Mouse (Mus musculus): ENCODE results near the gene Dlx2.

Gene Dlx2

GRCm38 (mm10) chr2:71542816-71543301, 3.7 kb downstream of the Dlx2 start:
- in situ Hi-C loops (cut with MboI; ENCODE audit: low pct_unique_long_range_greater_than_20kb in 1 of 2, low sequenced_read_pairs in 2 of 2, unreplicated experiment in 1 of 2): loop anchor here in 1 of 2 experiments (10.0 to 25.0 kb wide), 3 partner anchors 88 to 1956 kb away; partner anchors contain the start of genes Lrp2 and Metap1d

DNA sequence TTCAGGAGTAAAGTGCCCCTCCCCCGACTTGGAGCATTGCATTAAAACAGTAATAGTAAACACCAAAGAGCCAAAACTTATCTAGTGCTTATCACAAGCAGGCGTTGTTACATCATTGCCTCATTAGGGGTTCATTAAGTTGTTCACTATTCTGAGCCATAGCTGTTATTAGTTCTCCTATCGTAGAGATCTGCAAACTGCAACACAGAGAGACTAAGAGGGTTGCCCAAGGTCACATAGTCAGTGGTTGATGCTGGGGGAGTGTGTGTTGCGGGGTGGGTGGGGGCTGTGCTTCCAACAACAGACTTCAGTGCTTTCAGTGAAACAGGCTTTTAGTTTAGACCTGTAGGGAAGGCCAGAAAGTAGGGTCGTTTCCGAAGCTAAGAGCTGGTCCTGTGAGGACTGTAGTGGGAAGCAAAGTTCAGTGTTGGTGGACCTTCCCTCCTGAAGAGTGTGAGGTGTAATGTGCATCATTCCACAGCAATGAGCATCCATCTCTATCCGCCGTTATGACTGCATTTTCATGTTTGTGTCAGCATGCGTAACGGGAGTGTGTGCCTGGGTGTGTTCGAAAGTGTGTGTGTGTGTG, 4.2 kb downstream of the Dlx2 start:
- in situ Hi-C loops (cut with MboI; ENCODE audit: low pct_unique_long_range_greater_than_20kb in 1 of 2, low sequenced_read_pairs in 2 of 2, unreplicated experiment in 1 of 2): loop anchor here in 1 of 2 experiments (10.0 to 25.0 kb wide), 3 partner anchors 88 to 1955 kb away; partner anchors contain the start of genes Lrp2 and Metap1d

DNA sequence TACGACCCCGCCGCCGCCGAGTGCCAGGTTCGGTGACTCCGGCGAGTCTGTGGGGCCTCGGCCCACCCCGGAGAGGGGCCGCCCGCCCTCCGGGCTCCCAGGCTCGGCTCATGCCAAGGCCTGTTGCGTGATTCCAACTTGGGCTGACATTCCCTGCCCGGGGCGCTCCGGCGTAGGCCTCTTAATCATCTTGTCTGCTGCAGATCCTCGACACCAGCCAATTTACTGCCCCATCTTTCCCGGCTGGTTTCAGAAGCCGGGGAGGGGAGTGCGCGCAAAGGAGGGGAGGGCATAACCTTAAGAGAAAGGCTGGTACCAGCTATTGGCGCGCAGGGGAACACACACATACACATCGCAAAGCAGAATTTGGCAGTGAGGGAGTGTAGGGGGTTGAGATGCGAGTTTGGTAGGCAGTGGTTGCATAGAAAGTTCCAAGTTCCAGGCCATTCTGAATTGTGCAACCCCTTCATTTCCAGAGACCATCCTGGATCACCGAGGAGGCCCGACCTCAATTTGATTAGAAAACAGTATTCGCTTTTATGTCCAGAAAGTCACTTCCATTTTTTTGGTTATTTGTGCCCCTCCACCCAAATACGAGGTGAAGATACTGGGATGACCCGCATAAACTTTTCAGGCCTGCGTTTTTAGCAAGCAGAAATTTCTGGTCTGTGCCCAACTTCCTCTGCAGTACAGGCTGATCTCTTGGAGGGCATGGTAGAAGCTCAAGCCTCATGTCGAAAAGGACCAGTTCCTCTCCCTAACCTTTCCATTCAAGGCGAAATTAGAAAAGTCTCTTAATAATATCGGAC, 4.9 kb downstream of the Dlx2 start:
- in situ Hi-C loops (cut with MboI; ENCODE audit: low pct_unique_long_range_greater_than_20kb in 1 of 2, low sequenced_read_pairs in 2 of 2, unreplicated experiment in 1 of 2): loop anchor here in 1 of 2 experiments (10.0 to 25.0 kb wide), 3 partner anchors 87 to 1954 kb away; partner anchors contain the start of genes Lrp2 and Metap1d

DNA sequence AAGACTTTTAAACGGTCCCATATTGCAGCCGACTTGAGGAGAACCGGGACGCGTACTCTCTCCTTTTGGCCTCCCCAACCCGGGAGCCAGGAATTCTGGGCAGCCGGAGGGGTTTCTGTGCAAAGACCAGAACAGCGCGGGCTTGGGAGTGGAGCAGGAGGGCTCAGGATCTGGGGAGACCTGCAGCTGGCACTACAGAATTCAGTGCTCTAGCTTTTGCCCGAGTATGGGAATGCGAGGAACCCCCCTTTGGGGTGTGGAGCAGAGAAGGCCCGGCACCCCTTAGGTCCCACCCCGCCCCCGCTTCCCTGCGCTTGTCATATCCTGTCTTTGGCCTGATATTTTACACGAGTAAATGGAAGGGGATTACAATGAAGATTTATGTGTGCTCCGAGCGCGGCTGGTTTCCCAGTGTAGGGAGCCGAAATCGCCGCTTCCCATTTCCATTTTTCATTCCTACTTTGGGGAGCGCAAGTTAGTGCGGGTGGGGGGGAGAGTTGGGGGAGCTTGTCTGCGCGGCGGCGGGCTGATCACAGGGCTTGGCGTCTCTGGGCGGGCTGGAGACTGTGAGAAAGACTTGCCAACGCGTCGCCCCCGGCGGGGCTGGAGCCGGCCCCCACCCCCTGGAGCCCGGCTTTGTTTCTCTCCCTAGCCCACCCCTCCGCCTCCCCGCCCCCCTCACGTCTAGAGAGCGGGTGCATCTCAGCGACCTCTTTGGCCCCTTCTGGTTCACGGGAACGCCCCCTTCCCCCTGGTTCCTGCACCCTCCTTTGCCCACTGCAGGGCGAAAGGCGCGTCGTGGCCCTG, 5.7 kb downstream of the Dlx2 start:
- in situ Hi-C loops (cut with MboI; ENCODE audit: low pct_unique_long_range_greater_than_20kb in 1 of 2, low sequenced_read_pairs in 2 of 2, unreplicated experiment in 1 of 2): loop anchor here in 1 of 2 experiments (10.0 to 25.0 kb wide), 3 partner anchors 86 to 1954 kb away; partner anchors contain the start of genes Lrp2 and Metap1d

GRCm38 (mm10) chr2:71534242-71535052, 12.1 kb downstream of the Dlx2 start:
- in situ Hi-C loops (cut with MboI; ENCODE audit: low pct_unique_long_range_greater_than_20kb in 1 of 2, low sequenced_read_pairs in 2 of 2, unreplicated experiment in 1 of 2): loop anchor here in 1 of 2 experiments (25.0 kb wide), 2 partner anchors 1753 to 1947 kb away; partner anchors contain the start of gene Lrp2

- in situ Hi-C loops (cut with MboI; ENCODE audit: low pct_unique_long_range_greater_than_20kb in 1 of 2, low sequenced_read_pairs in 2 of 2, unreplicated experiment in 1 of 2): loop anchor here in 1 of 2 experiments (25.0 kb wide), 2 partner anchors 1754 to 1946 kb away; partner anchors contain the start of gene Lrp2
Measured at GRCm38 (mm10) chr2:71533094-71533493, 13.5 kb downstream of the Dlx2 start.

DNA sequence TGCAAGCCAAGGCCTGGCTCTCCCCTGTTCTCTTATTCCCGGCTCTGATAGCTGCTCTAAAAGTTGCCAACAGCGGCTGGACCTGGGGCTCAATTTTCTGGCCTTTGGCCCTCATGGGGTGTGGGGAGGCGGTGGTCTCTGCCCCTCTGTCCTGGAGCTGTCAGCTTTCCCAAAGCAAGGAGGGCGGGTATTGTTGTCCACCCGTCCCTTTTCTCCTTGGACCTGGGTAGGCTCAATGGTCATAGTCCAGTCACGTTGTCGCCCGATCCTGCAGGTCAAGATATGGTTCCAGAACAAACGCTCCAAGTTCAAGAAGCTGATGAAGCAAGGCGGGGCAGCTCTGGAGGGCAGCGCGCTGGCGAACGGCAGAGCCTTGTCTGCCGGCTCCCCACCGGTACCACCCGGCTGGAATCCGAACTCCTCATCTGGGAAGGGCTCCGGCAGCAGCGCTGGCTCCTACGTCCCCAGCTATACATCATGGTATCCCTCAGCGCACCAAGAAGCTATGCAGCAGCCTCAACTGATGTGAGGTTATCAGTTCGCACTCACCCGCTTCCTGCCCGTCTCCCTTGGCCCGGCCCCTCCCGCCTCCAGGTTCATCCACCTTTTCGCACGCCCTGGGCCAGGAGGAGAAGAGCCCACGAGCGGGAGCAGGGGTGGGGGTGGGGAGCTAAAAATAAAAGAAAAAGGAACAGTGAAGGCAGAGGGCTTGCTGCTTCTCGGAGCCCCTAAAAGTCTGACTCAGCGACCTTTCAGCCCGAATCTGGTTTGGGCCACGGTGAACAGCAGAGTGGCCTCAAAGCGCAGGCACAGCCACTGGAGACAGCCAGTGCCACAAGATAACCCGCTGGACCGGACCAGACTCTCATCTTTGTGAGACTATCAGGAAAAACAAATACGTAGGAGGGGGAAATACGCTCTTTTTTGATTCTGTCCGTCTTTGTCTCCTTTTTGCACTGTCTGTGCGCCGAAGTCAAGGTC, 14.3 kb downstream of the Dlx2 start:
- in situ Hi-C loops (cut with MboI; ENCODE audit: low pct_unique_long_range_greater_than_20kb in 1 of 2, low sequenced_read_pairs in 2 of 2, unreplicated experiment in 1 of 2): loop anchor here in 1 of 2 experiments (25.0 kb wide), 2 partner anchors 1755 to 1945 kb away; partner anchors contain the start of gene Lrp2

DNA sequence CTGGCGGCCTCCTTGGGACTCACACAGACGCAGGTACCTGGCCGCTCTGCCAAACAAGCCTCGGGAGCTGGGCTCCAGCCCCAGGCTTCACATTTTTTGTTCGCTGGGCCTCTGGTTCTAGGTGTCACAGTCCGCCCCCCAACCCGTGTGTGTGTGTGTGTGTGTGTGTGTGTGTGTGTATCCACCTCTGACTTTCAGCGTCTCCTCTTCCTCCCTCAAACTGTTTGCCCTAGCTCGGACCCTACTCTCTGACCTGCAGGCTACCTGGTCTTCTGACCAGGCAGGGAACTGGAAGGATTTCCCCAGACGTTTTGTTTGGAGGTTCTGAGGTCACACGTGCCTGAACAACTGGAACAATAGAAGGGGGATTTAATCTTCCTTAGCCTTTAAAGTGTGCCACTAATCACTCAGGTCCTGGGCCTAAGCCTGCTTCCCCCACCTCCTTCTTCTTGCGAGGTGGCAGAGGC, 15.4 kb downstream of the Dlx2 start:
- in situ Hi-C loops (cut with MboI; ENCODE audit: low pct_unique_long_range_greater_than_20kb in 1 of 2, low sequenced_read_pairs in 2 of 2, unreplicated experiment in 1 of 2): loop anchor here in 1 of 2 experiments (25.0 kb wide), 2 partner anchors 1756 to 1944 kb away; partner anchors contain the start of gene Lrp2

- in situ Hi-C loops (cut with MboI; ENCODE audit: low pct_unique_long_range_greater_than_20kb in 1 of 2, low sequenced_read_pairs in 2 of 2, unreplicated experiment in 1 of 2): loop anchor here in 1 of 2 experiments (25.0 kb wide), 2 partner anchors 1757 to 1943 kb away; partner anchors contain the start of gene Lrp2
Measured at GRCm38 (mm10) chr2:71530391-71531123, 16.0 kb downstream of the Dlx2 start.

GRCm38 (mm10) chr2:71529511-71530351, 16.8 kb downstream of the Dlx2 start:
- in situ Hi-C loops (cut with MboI; ENCODE audit: low pct_unique_long_range_greater_than_20kb in 1 of 2, low sequenced_read_pairs in 2 of 2, unreplicated experiment in 1 of 2): loop anchor here in 1 of 2 experiments (25.0 kb wide), 2 partner anchors 1758 to 1942 kb away; partner anchors contain the start of gene Lrp2

- in situ Hi-C loops (cut with MboI; ENCODE audit: low pct_unique_long_range_greater_than_20kb in 1 of 2, low sequenced_read_pairs in 2 of 2, unreplicated experiment in 1 of 2): loop anchor here in 1 of 2 experiments (25.0 kb wide), 2 partner anchors 1758 to 1942 kb away; partner anchors contain the start of gene Lrp2
Measured at GRCm38 (mm10) chr2:71528714-71529510, 17.6 kb downstream of the Dlx2 start.

GRCm38 (mm10) chr2:71528014-71528713, 18.4 kb downstream of the Dlx2 start, which contains the start of gene Dlx1:
Gene Dlx1, plus strand, starts transcription at chr2:71528113.
- in situ Hi-C loops (cut with MboI; ENCODE audit: low pct_unique_long_range_greater_than_20kb in 1 of 2, low sequenced_read_pairs in 2 of 2, unreplicated experiment in 1 of 2): loop anchor here in 1 of 2 experiments (25.0 kb wide), 2 partner anchors 1759 to 1941 kb away; partner anchors contain the start of gene Lrp2

Measured in mouse embryonic stem cell (cell line).